Mouse (Mus musculus): ENCODE results near the gene Ssb. TPM values are rescaled to one million over a fixed set of nuclear protein-coding genes. Genes with fewer than 3 reads are reported as not detected.

Ssb gene
- 51.3 and 64.1 TPM in 2 replicates for total RNA-seq (2014; rRNA removed)
- polyA plus RNA-seq (2015; fragmentation: Nextera tagmentation; extraction: Ambion mirVana) = 260 and 285 TPM in 2 replicates

DNA sequence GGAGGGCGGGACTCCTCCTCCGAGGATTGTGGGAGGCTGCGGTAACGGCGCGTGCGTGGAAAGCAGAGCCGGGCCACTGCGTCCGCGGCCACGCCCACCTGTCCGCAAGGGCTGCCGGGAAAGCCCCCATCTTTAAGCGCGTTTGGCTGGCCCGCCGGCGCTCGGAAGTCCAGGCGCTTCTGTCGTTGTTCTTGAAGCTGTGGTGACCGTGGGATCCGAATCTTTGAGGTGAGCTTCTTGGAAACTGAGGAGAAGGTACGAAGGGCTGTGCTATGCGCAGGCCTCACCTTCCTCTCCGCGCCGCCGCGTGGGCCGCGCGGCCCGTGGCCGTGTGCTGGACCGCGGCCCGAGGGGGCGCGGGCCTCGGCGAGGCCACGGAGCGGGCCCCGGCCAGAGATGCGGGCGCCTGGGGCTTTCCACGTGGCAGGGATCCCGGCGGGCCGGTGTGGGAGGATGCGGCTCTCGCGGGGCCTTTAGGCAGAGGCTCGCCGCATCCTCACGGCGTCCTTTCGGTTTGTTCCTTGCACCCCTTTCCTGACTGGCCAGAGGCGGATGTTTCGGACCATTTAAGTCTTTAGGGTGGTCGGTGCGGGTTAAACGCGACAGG is at the start of gene Ssb:
Gene Ssb (plus strand): TSS at position 78 of the 607 bp plus-strand sequence.
- DNase-seq (ENCODE audit: low spot score) (peak; percentile 95), ATAC-seq (ENCODE audit: low FRiP score) (peak; percentile 98)
- WGBS = under 1% methylated on average over 53 of the region's 66 CpGs

DNA sequence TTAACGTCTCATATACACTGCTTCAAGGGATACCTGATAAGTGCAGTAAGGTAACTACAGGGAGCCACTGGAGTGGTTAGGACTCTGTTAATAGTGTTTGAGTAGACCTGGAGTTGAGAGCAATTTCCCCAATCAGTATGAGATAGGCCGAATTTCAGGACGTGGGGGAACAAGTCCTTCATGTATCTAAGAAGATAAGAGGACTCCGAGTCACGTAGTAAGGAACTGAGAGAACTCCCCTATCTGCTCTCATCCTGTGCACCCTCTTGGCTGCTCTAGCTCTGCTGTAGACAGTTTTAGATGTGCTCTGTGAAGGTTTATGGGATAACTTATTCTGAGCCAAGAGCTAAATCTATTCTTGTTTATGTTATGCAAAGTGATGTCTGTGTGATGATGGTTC is 44.8 kb upstream of the Ssb start:
- H3K27ac ChIP-seq (ENCODE audit: low read depth, low read length) = no peak overlapping the region
- ATAC-seq (ENCODE audit: low FRiP score) = no peak
- DNase-seq (ENCODE audit: low spot score) = no peak
- peaks cover 2% of the 10 kb centered on the region; the same call in 1 of the 2 replicates for H3K4me1 ChIP-seq (ENCODE audit: insufficient read depth, low read length)
- no peak overlapping the region for H3K4me3 ChIP-seq (ENCODE audit: low read depth, low read length)
- H3K36me3 ChIP-seq (ENCODE audit: insufficient read depth, low read length) = no peaks in the 10 kb centered on the region
- H3K9me3 ChIP-seq (ENCODE audit: low read length) = no peaks in the 10 kb centered on the region
- no peaks in the 10 kb centered on the region for H3K27me3 ChIP-seq (ENCODE audit: insufficient read depth, low read length)
- TF ChIP-seq CTCF (IDR thresholded peaks at IDR 0.05) = no peak
- WGBS = 85% methylated on average over 5 of the region's 5 CpGs
- H3K9ac ChIP-seq (replicated peaks; ENCODE audit: low read length, poor library complexity, severe bottlenecking) = no peak overlapping the region
- no peak overlapping the region for H3K4me2 ChIP-seq (ENCODE audit: low read depth, low read length, poor library complexity, severe bottlenecking)

More for the DNA sequence above, at the start of gene Ssb:
- H3K9me3 ChIP-seq (ENCODE audit: low read length) = no peaks in the 10 kb centered on the region
- H3K4me2 ChIP-seq (ENCODE audit: low read depth, low read length, poor library complexity, severe bottlenecking) = peak within 1 kb of the TSS; percentile 78
- no peaks in the 10 kb centered on the region for H3K36me3 ChIP-seq (ENCODE audit: insufficient read depth, low read length)
- H3K27me3 ChIP-seq (ENCODE audit: insufficient read depth, low read length) = no peaks in the 10 kb centered on the region
- H3K27ac ChIP-seq (ENCODE audit: low read depth, low read length) = peak within 1 kb of the TSS; percentile 90
- peak within 1 kb of the TSS; percentile 100 for H3K4me3 ChIP-seq (ENCODE audit: low read depth, low read length)
- no peaks in the 10 kb centered on the region; the same call in 1 of the 2 replicates for H3K4me1 ChIP-seq (ENCODE audit: insufficient read depth, low read length)
- no peak for TF ChIP-seq CTCF (IDR thresholded peaks at IDR 0.05)
- H3K9ac ChIP-seq (replicated peaks; ENCODE audit: low read length, poor library complexity, severe bottlenecking) = peak within 1 kb of the TSS; percentile 94

DNA sequence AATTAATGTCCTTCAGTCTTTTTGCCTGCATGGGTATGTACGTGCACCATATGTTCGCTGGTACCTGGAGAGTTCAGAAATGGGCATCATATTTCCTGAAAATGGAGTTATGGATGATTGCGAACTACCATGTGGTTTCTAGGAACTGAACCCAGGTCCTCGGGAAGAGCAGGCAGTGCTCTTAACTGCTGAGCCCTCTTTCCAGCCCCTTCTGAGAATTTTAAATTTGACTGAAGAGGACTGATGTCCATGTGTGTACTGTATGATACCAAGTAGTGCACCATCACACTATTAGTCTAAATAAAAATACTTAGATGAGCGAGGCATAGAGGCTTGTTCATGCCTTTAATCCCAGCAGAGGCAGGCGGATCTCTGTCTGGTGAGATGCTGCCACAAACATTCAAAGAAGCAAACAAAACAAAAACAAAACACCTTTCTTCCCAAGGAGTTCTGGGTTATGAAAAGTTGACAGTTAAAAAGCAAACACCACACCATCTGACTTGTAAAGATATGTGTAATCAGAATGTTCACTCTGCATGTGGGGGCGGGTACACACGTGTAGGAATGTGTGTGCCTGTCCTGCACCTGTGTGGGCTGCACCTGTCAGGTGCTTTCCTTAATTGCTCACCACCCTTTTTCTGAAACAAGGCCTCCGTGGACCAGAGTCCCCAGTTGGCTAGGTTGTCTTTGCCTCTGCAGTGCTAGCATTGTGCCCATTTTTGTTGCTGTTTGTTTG is 42.8 kb upstream of the Ssb start:
- ATAC-seq (ENCODE audit: low FRiP score) (no peak), DNase-seq (ENCODE audit: low spot score) (no peak)
- Histone ChIP-seq H3K9ac (replicated peaks; ENCODE audit: low read length, poor library complexity, severe bottlenecking) (no peak overlapping the region), H3K27me3 (ENCODE audit: insufficient read depth, low read length) (no peaks in the 10 kb centered on the region), H3K27ac (ENCODE audit: low read depth, low read length) (no peak overlapping the region), H3K4me3 (ENCODE audit: low read depth, low read length) (no peak overlapping the region), H3K4me2 (ENCODE audit: low read depth, low read length, poor library complexity, severe bottlenecking) (no peak overlapping the region), H3K4me1 (ENCODE audit: insufficient read depth, low read length) (peaks cover 5% of the 10 kb centered on the region; the same call in 1 of the 2 replicates), H3K9me3 (ENCODE audit: low read length) (no peaks in the 10 kb centered on the region), H3K36me3 (ENCODE audit: insufficient read depth, low read length) (no peaks in the 10 kb centered on the region)
- WGBS = 85% methylated on average over 9 of the region's 9 CpGs
- no peak for TF ChIP-seq CTCF (IDR thresholded peaks at IDR 0.05)

DNA sequence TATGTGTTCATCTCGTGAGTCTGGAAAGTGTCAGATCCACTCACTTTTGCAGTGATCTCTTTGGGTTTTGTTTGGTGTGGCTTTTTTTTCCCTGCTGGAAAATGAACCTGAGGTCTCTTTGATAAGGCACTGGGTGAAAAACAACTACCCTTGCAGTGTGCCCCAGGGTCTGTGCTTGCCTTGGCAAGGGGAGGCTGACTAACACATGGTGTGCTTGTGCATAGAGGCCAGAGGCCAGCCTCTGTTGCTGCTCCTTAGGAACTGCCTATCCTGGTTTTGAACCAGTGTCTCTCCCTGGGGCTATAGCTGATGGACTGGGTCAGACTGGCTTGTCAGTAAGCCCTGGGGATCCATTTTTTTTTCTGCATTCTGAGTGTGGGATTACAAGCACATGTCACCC is 41.2 kb upstream of the Ssb start:
- no peak for DNase-seq (ENCODE audit: low spot score)
- H3K9me3 ChIP-seq (ENCODE audit: low read length) = no peaks in the 10 kb centered on the region
- 87% methylated on average over 1 of the region's 1 CpGs for WGBS
- H3K36me3 ChIP-seq (ENCODE audit: insufficient read depth, low read length) = no peaks in the 10 kb centered on the region
- no peak for ATAC-seq (ENCODE audit: low FRiP score)
- no peak overlapping the region for H3K4me2 ChIP-seq (ENCODE audit: low read depth, low read length, poor library complexity, severe bottlenecking)
- no peaks in the 10 kb centered on the region for H3K27me3 ChIP-seq (ENCODE audit: insufficient read depth, low read length)
- H3K4me1 ChIP-seq (ENCODE audit: insufficient read depth, low read length) = peaks cover 13% of the 10 kb centered on the region; the same call in 1 of the 2 replicates
- TF ChIP-seq CTCF (IDR thresholded peaks at IDR 0.05) = no peak
- H3K4me3 ChIP-seq (ENCODE audit: low read depth, low read length) = no peak overlapping the region
- no peak overlapping the region for H3K27ac ChIP-seq (ENCODE audit: low read depth, low read length)
- no peak overlapping the region for H3K9ac ChIP-seq (replicated peaks; ENCODE audit: low read length, poor library complexity, severe bottlenecking)

DNA sequence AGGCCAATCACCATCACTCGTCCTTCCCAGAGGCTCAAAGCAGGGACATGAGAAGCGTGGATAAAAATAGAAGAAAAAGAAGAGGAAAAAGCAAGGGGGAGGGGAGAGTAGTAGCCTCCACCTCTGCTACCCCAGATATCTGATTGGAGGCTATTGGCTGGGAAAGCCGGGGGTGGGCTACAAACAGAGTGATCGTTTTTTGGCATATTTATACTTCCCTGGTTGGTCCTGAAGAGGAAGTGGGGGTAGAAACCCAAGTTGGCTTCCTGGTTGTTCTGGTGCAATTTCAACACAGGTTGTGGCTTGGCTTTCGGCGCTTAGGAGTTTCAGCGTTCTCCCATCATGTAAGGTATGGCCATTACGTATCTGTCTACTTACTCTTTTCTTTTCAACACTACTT is 39.7 kb upstream of the Ssb start, which contains the start of gene Klhl23:
Gene Klhl23 (plus strand): TSS at position 234 of the 400 bp plus-strand sequence.
- Histone ChIP-seq H3K36me3 (ENCODE audit: insufficient read depth, low read length) (no peaks in the 10 kb centered on the region), H3K9ac (replicated peaks; ENCODE audit: low read length, poor library complexity, severe bottlenecking) (peak within 1 kb of the TSS; percentile 99), H3K4me3 (ENCODE audit: low read depth, low read length) (peak within 1 kb of the TSS; percentile 85), H3K27me3 (ENCODE audit: insufficient read depth, low read length) (no peaks in the 10 kb centered on the region), H3K9me3 (ENCODE audit: low read length) (no peaks in the 10 kb centered on the region), H3K4me2 (ENCODE audit: low read depth, low read length, poor library complexity, severe bottlenecking) (peak within 1 kb of the TSS; percentile 61), H3K4me1 (ENCODE audit: insufficient read depth, low read length) (peaks cover 18% of the 10 kb centered on the region), H3K27ac (ENCODE audit: low read depth, low read length) (peak within 1 kb of the TSS; percentile 99)
- 34% methylated on average over 8 of the region's 8 CpGs for WGBS
- TF ChIP-seq CTCF (IDR thresholded peaks at IDR 0.05) = no peak
- peak; percentile 9 for DNase-seq (ENCODE audit: low spot score)
- ATAC-seq (ENCODE audit: low FRiP score) = no peak
